In the genomic region with DNA sequence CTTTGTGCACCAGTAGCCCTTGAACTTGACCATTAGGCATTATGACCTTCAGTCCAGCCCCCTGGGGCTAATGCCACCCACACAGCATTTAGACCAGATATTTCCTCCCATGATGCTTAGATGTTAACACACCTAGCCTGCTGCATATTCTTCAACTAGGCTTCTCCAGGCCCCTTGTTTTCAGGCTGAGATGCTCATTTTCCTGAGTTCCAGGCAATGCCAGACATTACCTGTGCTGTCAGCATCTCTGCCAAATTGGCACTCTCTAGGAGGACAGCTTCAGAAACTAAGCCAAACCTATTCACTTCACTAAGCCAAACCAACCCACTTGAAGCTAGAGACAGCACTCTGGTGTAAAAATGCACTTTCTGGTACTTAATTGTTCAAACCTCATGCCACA, we compare ENCODE assay signal across 9 mouse cellular contexts. TPM values are rescaled to one million over a fixed set of nuclear protein-coding genes. Genes with fewer than 3 reads are reported as not detected.
DNase-seq lines count a peak whose midpoint lies in the region; ATAC-seq and TF ChIP-seq lines count a peak whose summit lies in the region.
"Had no signal": no experiment of that assay in that cellular context is flagged by ENCODE, and none has a peak within 500 bp of the region (broad histone marks: within the 10 kb centered on the region; RNA-seq: fewer than 3 reads in every experiment).

No protein-coding gene starts in this region.

- no peak overlapping the region for H3K4me3 ChIP-seq in kidney, postnatal 0 days (replicated peaks; ENCODE audit: low read depth, low read length)
- peak overlapping the region; percentile 80 for H3K4me3 ChIP-seq in embryonic facial prominence, embryonic 13.5 days
- no peak overlapping the region for H3K4me3 ChIP-seq in heart, postnatal 0 days (ENCODE audit: low read depth, low read length)
- peak overlapping the region; percentile 70 for H3K4me3 ChIP-seq in midbrain, embryonic 14.5 days (replicated peaks; ENCODE audit: low read depth, low read length)

- TF ChIP-seq CTCF in kidney, postnatal 0 days (IDR thresholded peaks at IDR 0.05; ENCODE audit: low read depth) = no peak
- TF ChIP-seq CTCF in heart, postnatal 0 days (IDR thresholded peaks at IDR 0.05; ENCODE audit: low read depth) = no peak

- no peak for TF ChIP-seq EP300 in heart, postnatal 0 days (IDR thresholded peaks at IDR 0.05; ENCODE audit: low read depth)

- DNase-seq in kidney, postnatal 0 days (ENCODE audit: low spot score) = no peak
- no peak for DNase-seq in kidney, postnatal 4 days
- no peak for DNase-seq in heart, postnatal 0 days (ENCODE audit: low spot score)
- DNase-seq in midbrain, embryonic 14.5 days = no peak
- DNase-seq in spleen, postnatal 14 days (ENCODE audit: low spot score in 2 of 2) = no peak
- DNase-seq in adrenal gland, adult 2 months = no peak
- no peak for DNase-seq in cerebellum, adult 9-11 months

- H3K4me1 ChIP-seq in kidney, postnatal 0 days (replicated peaks; ENCODE audit: insufficient read depth, low read length) = peaks cover 9% of the 10 kb centered on the region; the same call in 1 of the 2 replicates
- H3K4me1 ChIP-seq in embryonic facial prominence, embryonic 13.5 days = peaks cover 33% of the 10 kb centered on the region
- no peaks in the 10 kb centered on the region for H3K4me1 ChIP-seq in heart, postnatal 0 days (ENCODE audit: control insufficient read depth, insufficient read depth)
- H3K4me1 ChIP-seq in midbrain, embryonic 14.5 days (ENCODE audit: control insufficient read depth, insufficient read depth, low read length) = peaks cover 27% of the 10 kb centered on the region

- H3K27me3 ChIP-seq in kidney, postnatal 0 days (ENCODE audit: insufficient read depth, low read length) = 0 out of 2 replicates have a peak, but pooled peaks cover 4% of the 10 kb centered on the region
- H3K27me3 ChIP-seq in embryonic facial prominence, embryonic 13.5 days = peaks cover 7% of the 10 kb centered on the region; the same call in 1 of the 2 replicates
- H3K27me3 ChIP-seq in heart, postnatal 0 days (ENCODE audit: control insufficient read depth, insufficient read depth, low read length) = peaks cover 2% of the 10 kb centered on the region; the same call in 1 of the 2 replicates
- no peaks in the 10 kb centered on the region for H3K27me3 ChIP-seq in midbrain, embryonic 14.5 days (ENCODE audit: control insufficient read depth, insufficient read depth, low read length)

- peak overlapping the region; percentile 13; the same call in 1 of the 2 replicates for H3K4me2 ChIP-seq in kidney, postnatal 0 days (ENCODE audit: low read length)
- peak overlapping the region; percentile 96 for H3K4me2 ChIP-seq in embryonic facial prominence, embryonic 13.5 days
- 0 out of 2 replicates have a peak overlapping the region, but pooled peaks have one; percentile 78 for H3K4me2 ChIP-seq in heart, postnatal 0 days (ENCODE audit: low read depth, low read length)
- H3K4me2 ChIP-seq in midbrain, embryonic 14.5 days (ENCODE audit: low read length) = peak overlapping the region; percentile 92

- H3K9me3 ChIP-seq in kidney, postnatal 0 days (replicated peaks; ENCODE audit: low read length) = no peaks in the 10 kb centered on the region
- no peaks in the 10 kb centered on the region for H3K9me3 ChIP-seq in embryonic facial prominence, embryonic 13.5 days
- H3K9me3 ChIP-seq in heart, postnatal 0 days (replicated peaks; ENCODE audit: control insufficient read depth, low read length) = no peaks in the 10 kb centered on the region
- no peaks in the 10 kb centered on the region for H3K9me3 ChIP-seq in midbrain, embryonic 14.5 days (ENCODE audit: control insufficient read depth, low read length)

- ATAC-seq in kidney, postnatal 0 days (replicated peaks; ENCODE audit: low FRiP score, low read depth) = no peak
- no peak for ATAC-seq in embryonic facial prominence, embryonic 13.5 days (ENCODE audit: insufficient number of reproducible peaks, insufficient read depth, low FRiP score, low TSS enrichment, low read depth)
- no peak for ATAC-seq in heart, postnatal 0 days (ENCODE audit: insufficient read depth, low read depth)
- no peak for ATAC-seq in midbrain, embryonic 14.5 days (ENCODE audit: low FRiP score, low TSS enrichment)

- H3K27ac ChIP-seq in kidney, postnatal 0 days = no peak overlapping the region
- H3K27ac ChIP-seq in embryonic facial prominence, embryonic 13.5 days = no peak overlapping the region
- H3K27ac ChIP-seq in heart, postnatal 0 days (ENCODE audit: low read depth) = no peak overlapping the region
- no peak overlapping the region for H3K27ac ChIP-seq in midbrain, embryonic 14.5 days (replicated peaks; ENCODE audit: low read depth, low read length)

- H3K9ac ChIP-seq in kidney, postnatal 0 days (ENCODE audit: low read depth, low read length) = no peak overlapping the region
- peak overlapping the region; percentile 55 for H3K9ac ChIP-seq in embryonic facial prominence, embryonic 13.5 days
- no peak overlapping the region for H3K9ac ChIP-seq in heart, postnatal 0 days (replicated peaks; ENCODE audit: low read depth, low read length)
- H3K9ac ChIP-seq in midbrain, embryonic 14.5 days (replicated peaks; ENCODE audit: low read length) = peak overlapping the region; percentile 81; the same call in 1 of the 2 replicates

- H3K36me3 ChIP-seq in kidney, postnatal 0 days (ENCODE audit: insufficient read depth, low read length) = no peaks in the 10 kb centered on the region
- no peaks in the 10 kb centered on the region for H3K36me3 ChIP-seq in embryonic facial prominence, embryonic 13.5 days
- no peaks in the 10 kb centered on the region for H3K36me3 ChIP-seq in heart, postnatal 0 days (replicated peaks; ENCODE audit: control insufficient read depth, insufficient read depth, low read length)
- no peaks in the 10 kb centered on the region for H3K36me3 ChIP-seq in midbrain, embryonic 14.5 days (ENCODE audit: control insufficient read depth, insufficient read depth, low read length)
- H3K36me3 ChIP-seq: G1E had no signal

RNA-seq across cellular contexts. Expression of gene Samd5, which starts 1.7 kb away (rescaled TPM):
- 1.6 and 1.7 TPM in 2 replicates for polyA plus RNA-seq in kidney, postnatal 0 days (2015; fragmentation: Nextera tagmentation; extraction: Ambion mirVana)
- polyA plus RNA-seq in embryonic facial prominence, embryonic 13.5 days (2015; fragmentation: Nextera tagmentation; extraction: Ambion mirVana) = 13.8 and 15.2 TPM in 2 replicates
- 5.6 and 12.8 TPM in 2 replicates for total RNA-seq in heart, postnatal 0 days (2014; rRNA removed; ENCODE audit: low replicate concordance)
- 1.8 and 2.0 TPM in 2 replicates for polyA plus RNA-seq in heart, postnatal 0 days (2015; fragmentation: Nextera tagmentation; extraction: Ambion mirVana)
- polyA plus RNA-seq in midbrain, embryonic 14.5 days (2014; fragmentation: Nextera tagmentation; extraction: Ambion mirVana) = 9.1 and 9.3 TPM in 2 replicates
- total RNA-seq in adrenal gland, adult 2 months (2021) = 1 to 10 TPM; 4.9 to 7.6 TPM
- polyA plus RNA-seq in adrenal gland, adult 2 months (2012; rRNA removed) = 2.3 and 5.0 TPM in 2 replicates
- polyA plus RNA-seq: G1E had no signal

Comparison
In these comparisons a context has a peak if more than half of its experiments do, and no peak if none do; other contexts are left out.
1. H3K4me2 ChIP-seq: peak in every context shown above with its lines; median percentile 96 in embryonic facial prominence, embryonic 13.5 days; 92 in midbrain, embryonic 14.5 days; 78 in heart, postnatal 0 days; 13 in kidney, postnatal 0 days.
2. H3K4me3 ChIP-seq: peak in embryonic facial prominence, embryonic 13.5 days (single experiment) and midbrain, embryonic 14.5 days (single experiment); none in kidney, postnatal 0 days (single experiment) and heart, postnatal 0 days (single experiment).
3. H3K9ac ChIP-seq: peak in embryonic facial prominence, embryonic 13.5 days (single experiment) and midbrain, embryonic 14.5 days (single experiment); none in kidney, postnatal 0 days (single experiment) and heart, postnatal 0 days (single experiment).